Mouse (Mus musculus) embryonic stem cell, embryonic (primary cell): ENCODE data around the gene Nbea.

ENCODE experiments used
- CTCF ChIA-PET, 4 experiments: fragments of 300-600 bp in 2 of 4; fragments of 350-600 bp in 2 of 4; sonication (Branson Sonifier 250); formaldehyde crosslinking; loops; one replicate each; lab custom pipeline; 2022; ENCODE audit warnings: inconsistent platforms in 2 of 4; lab: Charles Lee
- POLR2A ChIA-PET, 4 experiments: fragments of 300-600 bp in 2 of 4; fragments of 350-600 bp in 2 of 4; sonication (Branson Sonifier 250); formaldehyde crosslinking; loops; one replicate each; lab custom pipeline; 2022; ENCODE audit warnings: antibody characterized with exemption in 4 of 4, inconsistent platforms in 1 of 4; lab: Charles Lee

Nbea gene

DNA sequence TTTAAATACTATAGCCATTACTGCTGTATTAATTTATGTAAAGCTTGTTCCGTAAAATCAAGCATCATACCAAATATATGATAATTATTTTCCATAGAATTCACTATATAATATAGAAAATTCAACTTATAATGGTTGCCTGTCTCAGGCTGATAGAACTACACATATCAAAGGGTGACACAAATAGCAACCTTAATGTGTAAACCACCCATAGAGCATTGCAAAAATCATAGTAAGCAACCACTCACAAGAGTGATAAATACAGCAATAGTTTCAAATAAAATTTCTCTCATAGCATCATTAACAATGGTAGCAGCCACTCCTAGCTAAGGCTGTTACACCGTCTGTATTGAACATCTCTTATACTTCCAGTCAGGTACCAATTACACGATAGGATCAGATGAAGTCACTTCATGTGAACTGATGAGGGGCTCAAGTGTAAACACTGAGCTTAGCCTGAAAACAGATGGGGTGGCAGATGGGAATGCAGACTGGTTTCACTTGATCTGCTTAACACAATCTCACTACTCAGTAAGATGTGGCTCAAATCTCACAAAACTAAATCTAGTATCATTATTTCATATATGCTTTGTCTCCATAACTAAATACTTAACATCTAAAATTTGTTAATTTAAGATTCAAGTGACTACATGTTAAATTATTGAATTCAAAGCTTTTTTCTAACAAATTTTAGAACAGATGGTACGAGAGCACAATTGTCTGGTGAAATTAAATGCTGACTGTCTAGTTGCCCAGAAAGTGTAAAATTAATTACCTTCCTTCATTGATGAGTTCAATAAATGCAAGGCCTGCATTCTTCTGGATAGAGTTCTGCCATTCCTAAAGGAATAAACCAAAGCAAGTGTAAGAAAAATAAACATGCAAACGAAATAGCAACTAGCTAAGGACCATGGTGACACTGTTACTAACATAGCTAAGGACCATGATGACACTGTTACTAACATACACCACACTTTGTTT lies 310.3 kb downstream of the Nbea start:
- ChIA-PET CTCF (interaction anchor here in 1 of 4 experiments (0.5 kb wide), 1 partner anchor 131 kb away, joined by 3 read pairs; no protein-coding TSS in a partner anchor), POLR2A (no interaction called here)

GRCm38 (mm10) chr3:55852488-55852887 lies 331.0 kb downstream of the Nbea start:
- ChIA-PET POLR2A (no interaction called here), CTCF (interaction anchor here in 1 of 4 experiments (0.6 kb wide), 1 partner anchor 48 kb away, joined by 3 read pairs; no protein-coding TSS in a partner anchor)

DNA sequence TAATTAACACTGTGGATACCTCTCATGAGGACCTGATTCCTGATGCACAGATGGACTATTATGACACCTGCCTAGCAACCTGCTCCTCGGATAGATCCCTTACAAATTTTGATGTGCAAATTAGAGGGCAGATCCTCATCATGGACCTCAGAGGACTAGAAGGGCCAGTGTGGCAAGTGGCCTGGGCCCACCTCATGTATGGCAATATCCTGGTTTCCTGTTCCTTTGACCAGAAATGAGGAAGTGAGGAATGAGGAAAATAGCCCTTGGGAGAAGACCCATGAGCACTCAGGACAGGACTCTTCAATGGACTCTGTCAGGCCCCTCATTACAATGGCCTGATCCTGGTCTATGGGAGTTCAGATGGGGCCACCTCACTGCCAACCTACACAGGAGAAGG lies 336.4 kb downstream of the Nbea start:
- ChIA-PET CTCF (no interaction called here), POLR2A (no interaction called here)

DNA sequence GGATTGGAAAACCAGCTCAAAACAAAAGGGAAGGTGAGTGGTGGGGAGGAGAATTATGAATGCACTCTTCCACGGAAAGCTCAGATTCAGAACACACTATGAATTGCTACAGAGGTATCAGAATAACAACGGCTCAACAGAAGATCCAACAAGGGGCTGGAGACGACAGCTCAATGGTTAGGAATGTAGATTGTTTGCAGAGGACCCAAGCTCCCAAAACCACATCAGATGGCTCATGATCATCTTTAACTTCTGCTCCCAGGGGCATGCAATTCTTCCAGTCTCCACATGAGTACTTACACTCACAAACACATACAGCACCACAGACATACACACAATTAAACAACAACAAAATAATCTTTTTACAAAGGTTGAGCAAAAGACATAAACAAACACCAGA lies 346.3 kb downstream of the Nbea start:
- ChIA-PET POLR2A (no interaction called here), CTCF (no interaction called here)

DNA sequence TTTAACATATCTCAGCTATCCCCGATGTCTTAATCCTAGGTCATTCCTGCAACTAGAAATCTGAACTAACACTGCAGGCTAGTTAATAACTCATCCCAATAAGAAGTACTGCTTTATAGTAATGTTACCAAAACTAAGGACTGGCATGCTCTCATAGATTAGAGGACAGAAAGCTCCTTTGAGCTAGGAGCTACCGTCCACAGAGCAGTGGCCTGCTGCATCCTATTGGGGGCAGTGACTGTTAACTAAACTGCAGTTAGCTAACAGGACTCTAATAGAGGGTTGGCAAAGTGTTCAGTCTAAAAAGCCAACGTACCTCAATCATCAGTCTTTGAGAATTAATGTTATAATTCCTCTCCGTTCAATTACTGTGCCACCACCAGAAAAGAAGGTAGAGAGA lies 348.3 kb downstream of the Nbea start:
- ChIA-PET POLR2A (no interaction called here), CTCF (no interaction called here)

- ChIA-PET CTCF (interaction anchor here in 1 of 4 experiments (0.6 kb wide), 1 partner anchor 9 kb away, joined by 3 read pairs; no protein-coding TSS in a partner anchor), POLR2A (no interaction called here)
These were observed 353.3 kb downstream of the Nbea start for GRCm38 (mm10) chr3:55830226-55830625.

DNA sequence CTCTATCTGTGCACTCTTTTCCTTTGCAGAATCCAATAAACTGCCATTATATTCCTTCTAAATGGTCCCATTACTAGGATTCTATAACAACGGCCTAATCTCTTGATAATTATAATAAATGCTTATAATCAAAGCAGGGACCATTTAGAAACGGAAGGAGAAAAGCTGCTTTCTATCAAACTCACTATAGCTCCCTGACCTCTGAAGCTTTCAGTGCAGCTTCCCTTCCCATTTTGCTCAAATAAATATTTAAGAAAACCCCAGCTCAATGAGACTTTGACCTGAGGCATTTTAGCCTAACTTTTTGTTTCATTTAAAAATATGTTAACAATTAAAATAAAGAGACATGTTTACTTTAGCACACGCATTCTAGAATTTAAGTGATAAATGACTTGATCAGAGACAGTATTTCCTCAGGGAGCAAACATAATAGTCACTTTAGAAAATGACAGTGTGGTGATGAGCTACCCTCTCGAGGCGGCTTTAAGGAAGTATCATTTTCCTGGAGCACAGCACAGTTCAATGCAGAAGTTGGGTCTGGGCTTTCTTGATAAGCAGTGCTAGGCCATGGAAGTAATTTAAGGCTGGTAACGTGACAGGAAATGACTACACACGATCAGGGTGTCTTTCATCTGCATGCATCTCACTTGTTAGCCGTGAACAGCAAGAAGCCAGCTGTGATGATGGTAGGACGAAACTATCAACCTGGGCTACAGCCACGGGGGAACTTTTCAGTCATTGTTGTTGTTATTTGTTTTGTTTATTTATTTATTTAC lies 354.8 kb downstream of the Nbea start:
- POLR2A ChIA-PET, result no interaction called here
- CTCF ChIA-PET, result interaction anchor here in 1 of 4 experiments (0.5 kb wide), 1 partner anchor 645 kb away, joined by 6 read pairs; no protein-coding TSS in a partner anchor

DNA sequence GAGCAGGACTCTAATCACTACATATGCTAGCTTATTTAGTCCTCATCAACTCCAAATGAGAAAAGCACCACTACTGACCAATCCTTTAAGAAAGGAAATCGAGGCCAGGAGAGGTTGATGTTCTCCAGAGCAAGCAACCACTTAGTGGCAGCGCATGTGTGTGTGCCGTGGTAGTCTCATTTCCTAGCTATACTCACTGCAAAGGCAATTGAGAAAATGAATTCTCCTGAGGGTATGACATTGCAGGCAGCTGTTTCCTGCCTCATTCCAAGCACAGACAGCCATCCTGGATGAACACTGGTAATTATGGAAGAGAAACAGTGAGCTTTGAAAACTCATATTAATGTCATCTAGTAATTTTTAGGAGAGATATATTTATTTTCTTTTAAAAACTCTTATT lies 358.6 kb downstream of the Nbea start:
- ChIA-PET CTCF (no interaction called here), POLR2A (no interaction called here)

DNA sequence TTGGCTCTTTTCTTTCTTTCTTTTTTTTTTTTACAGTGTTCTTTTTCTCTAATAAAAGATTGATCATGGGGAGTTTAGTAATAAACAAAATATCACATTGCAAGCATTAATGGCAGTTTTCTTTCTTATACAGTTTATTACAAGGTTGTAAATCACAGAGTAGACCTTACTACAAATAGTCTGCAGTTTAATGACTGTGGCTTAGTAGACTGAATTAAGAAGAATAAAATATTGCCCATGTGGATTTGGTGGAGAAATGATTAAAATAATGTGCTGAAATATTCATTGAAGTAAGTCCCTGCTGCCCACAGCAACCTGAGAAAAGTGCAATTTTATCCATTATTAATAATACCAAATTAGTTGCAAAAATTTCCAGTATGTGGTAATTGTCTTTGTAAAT lies 363.9 kb downstream of the Nbea start:
- POLR2A ChIA-PET, result no interaction called here
- CTCF ChIA-PET, result no interaction called here

DNA sequence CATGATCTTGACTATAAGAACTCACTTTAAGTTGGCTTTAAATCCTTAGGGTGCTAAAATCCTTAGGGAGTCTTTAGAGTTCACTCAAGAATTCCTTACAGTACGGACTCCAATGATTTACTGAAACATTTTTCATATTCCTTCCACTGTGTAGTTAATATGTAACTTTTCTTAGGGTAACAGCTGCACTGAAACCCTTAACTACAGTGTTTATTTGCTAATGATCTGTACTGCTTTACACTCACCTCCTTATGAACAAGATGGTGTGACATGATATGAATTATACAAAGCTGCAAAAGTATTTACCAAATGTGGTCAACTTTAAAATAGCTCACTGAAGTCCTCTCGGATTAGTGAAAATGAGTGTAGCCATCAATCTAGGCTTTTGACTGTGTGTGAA lies 365.4 kb downstream of the Nbea start:
- ChIA-PET CTCF (no interaction called here), POLR2A (no interaction called here)

DNA sequence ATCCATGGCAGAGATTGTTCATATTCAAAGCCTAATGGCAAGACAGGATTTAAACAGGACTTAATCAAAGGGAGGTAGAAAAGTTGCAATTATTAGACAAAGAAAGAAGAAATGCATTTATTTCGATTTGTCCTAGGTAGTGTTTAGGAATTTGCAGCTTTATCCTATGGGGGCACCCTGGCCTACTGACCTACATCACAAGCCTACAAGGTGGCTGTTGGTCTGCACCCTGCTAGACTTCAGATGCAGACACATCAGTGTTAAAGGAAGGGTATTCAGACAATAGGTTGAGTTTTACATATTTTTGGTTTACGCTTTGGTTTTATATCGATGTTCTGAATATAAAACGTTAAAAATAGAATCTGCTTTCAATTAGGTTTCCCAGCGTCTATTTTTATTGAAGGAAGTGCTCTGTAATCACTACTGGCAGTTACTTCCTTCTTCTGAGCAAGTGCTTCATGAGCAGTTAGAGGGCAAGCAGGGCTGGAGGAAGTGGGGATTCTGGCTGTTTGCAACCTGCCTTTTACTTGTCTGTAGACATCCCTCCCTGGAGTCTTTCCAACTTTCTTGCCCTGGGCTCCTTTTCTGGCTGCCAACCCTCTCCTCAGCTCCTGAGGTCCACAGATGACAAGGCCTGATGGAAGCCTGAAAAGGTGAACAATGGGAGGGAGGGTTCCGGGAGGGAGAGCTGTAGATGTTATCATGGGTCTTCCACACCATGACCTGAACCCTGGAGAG lies 366.7 kb downstream of the Nbea start:
- CTCF ChIA-PET, result interaction anchor here in 1 of 4 experiments (0.5 kb wide), 1 partner anchor 193 kb away, joined by 7 read pairs; no protein-coding TSS in a partner anchor
- POLR2A ChIA-PET, result interaction anchor here in 1 of 4 experiments (0.6 kb wide), 1 partner anchor 402 kb away, joined by 7 read pairs; no protein-coding TSS in a partner anchor

- POLR2A ChIA-PET, result interaction anchor here in 1 of 4 experiments (0.6 kb wide), 1 partner anchor 403 kb away, joined by 7 read pairs; no protein-coding TSS in a partner anchor
- CTCF ChIA-PET, result interaction anchor here in 1 of 4 experiments (0.5 kb wide), 1 partner anchor 194 kb away, joined by 7 read pairs; no protein-coding TSS in a partner anchor
These were observed 367.4 kb downstream of the Nbea start for GRCm38 (mm10) chr3:55816096-55816495.

GRCm38 (mm10) chr3:55814993-55815625 lies 368.4 kb downstream of the Nbea start:
- CTCF ChIA-PET, result interaction anchor here in 1 of 4 experiments (0.7 kb wide), 1 partner anchor 59 kb away, joined by 3 read pairs; no protein-coding TSS in a partner anchor
- POLR2A ChIA-PET, result no interaction called here

DNA sequence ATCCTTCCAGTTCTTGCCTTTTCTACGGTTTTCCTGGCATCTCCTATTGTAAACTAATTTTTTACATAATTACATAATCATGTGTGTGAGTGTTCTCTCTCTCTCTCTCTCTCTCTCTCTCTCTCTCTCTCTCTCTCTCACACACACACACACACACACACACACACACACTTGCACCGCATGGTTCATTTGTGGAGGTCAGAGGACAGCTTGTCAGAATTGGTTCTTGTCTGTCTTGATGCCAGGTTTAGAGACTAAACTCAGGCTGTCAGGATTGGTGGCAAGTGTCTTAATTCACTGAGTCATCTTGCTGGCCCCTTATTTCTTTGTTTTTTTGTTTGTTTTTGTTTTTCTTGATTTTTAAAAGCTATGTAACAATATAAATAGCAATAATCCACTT lies 388.7 kb downstream of the Nbea start:
- CTCF ChIA-PET, result no interaction called here
- POLR2A ChIA-PET, result no interaction called here

- ChIA-PET CTCF (interaction anchor here in 1 of 4 experiments (0.6 kb wide), 1 partner anchor 362 kb away, joined by 4 read pairs; no protein-coding TSS in a partner anchor), POLR2A (no interaction called here)
These were observed 389.5 kb downstream of the Nbea start for GRCm38 (mm10) chr3:55793842-55794575.

GRCm38 (mm10) chr3:55792251-55792650 lies 391.2 kb downstream of the Nbea start:
- POLR2A ChIA-PET, result no interaction called here
- CTCF ChIA-PET, result no interaction called here

GRCm38 (mm10) chr3:55790609-55791008 lies 392.9 kb downstream of the Nbea start:
- POLR2A ChIA-PET, result no interaction called here
- CTCF ChIA-PET, result no interaction called here

GRCm38 (mm10) chr3:55789856-55790255 lies 393.6 kb downstream of the Nbea start:
- CTCF ChIA-PET, result no interaction called here
- POLR2A ChIA-PET, result interaction anchor here in 1 of 4 experiments (1.3 to 1.5 kb wide), 2 partner anchors 9 to 14 kb away, joined by 3 read pairs; no protein-coding TSS in a partner anchor
